Mouse (Mus musculus): ENCODE data around the gene Cacnb2. TPM values are rescaled to one million over a fixed set of nuclear protein-coding genes. Genes with fewer than 3 reads are reported as not detected.

The Cacnb2 gene
- 61.9 and 68.9 TPM in 2 replicates for total RNA-seq (2021)
- long read RNA-seq, partial matches to known transcripts: 3 of 5 reads
- long read RNA-seq, other reads (novel, unspliced or antisense): 2 of 5 reads

GRCm38 (mm10) chr2:14602788-14603187 lies at the start of gene Cacnb2:
Gene Cacnb2, plus strand, starts transcription at chr2:14603088.
- no peak for DNase-seq

DNA sequence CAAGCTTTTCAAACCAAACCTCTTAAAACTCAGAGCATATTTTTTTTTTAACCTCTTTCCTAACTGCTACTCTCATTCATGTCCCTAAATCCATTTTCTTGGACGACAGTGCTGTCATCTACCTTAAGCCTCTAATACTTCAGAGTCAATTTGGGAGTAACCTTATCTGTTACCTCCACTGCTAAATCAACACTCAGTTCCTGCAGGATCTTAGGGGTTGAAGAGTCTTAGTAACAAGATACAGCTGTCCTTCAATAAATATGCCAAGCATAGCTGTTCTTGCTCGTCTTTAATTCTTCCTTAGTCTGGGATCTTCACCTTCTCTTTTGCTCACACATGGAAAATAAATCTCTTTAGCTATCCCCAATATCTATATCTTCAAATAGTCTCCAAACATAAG lies 34.9 kb upstream of the Cacnb2 start:
- no peak for DNase-seq

DNA sequence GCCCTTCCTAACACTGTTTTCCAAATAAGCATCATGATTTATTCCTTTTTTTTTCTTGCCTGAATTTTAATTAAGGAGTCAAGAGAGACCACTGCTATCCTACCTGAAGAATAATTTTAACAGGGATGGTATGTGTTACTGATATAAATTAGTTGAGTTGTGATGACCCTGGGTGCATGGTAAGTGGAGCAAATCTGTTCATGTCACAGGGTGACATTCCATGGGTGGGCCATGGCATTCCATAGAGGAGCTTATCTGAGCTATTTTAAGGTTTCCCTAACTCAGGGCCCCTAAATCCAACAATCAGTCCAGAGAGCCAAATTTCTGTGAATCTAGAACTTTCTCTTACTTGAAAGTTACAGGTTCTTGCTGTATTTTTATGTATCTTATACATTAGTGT lies 31.6 kb upstream of the Cacnb2 start:
- DNase-seq: no peak

GRCm38 (mm10) chr2:14589541-14589940 lies 13.3 kb upstream of the Cacnb2 start:
- no peak for DNase-seq

- no peak for DNase-seq
These were observed 4.9 kb upstream of the Cacnb2 start for GRCm38 (mm10) chr2:14597909-14598563.

GRCm38 (mm10) chr2:14603784-14604781 lies 1.2 kb downstream of the Cacnb2 start:
- DNase-seq: peak; percentile 84

DNA sequence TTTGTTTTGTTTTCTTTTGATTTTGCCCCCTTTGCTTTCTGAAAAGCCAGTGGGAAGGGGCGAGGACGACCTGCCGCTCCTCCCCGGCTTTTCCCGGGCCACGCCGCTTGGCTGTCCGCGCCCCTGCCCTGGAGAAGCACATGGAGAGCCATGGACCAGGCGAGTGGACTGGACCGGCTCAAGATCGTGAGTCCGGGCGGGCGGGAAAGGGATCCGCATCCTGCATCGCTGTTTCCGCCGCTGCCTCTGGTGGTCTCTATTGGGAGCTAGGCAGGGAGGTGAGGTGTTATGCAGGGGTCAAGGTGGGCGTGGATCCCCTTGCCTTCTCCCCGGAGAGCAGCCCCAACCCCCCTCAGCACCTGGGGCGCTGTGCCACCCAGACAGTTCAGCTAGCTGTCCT lies 1.9 kb downstream of the Cacnb2 start:
- DNase-seq: peak; percentile 48

DNA sequence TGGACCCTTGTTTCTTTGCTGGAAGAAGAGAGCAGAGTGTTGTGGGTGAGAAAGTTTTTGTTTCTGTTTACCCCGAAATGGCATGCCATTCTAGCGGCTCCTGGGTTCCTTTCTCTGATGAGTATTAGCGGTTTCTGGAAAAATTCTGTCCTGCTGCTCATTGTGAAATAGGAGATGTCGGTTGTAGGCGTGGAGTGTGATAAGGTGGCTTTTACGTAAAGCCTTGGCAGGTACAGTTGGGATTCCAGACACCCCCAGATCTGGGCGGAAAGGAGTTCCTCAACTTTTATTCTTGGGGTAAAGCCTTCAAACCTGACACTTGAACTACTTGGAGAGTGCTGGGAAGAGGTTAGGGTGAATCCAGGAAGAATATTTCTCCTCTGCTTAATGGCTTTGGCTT lies 2.3 kb downstream of the Cacnb2 start:
- no peak for DNase-seq

DNA sequence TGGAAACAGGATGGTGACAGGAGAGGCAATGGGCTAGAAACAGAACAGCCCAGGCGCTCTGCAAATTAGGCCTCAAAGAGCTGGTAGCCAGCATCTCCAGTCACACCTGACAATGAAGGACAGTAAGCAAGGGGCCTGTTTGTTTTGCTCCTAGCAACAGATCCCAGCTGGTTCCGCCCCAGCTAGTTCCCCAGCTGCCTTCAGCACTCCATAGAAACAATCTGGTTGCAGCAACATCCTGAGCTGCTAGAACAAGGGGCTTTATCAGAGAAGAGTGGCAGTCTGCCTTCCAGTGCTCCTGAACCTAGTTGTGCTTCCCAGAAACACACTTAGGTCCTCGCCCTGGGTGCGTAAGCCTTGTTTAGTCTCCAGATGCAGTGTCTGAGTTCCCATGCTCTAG lies 5.7 kb downstream of the Cacnb2 start:
- no peak for DNase-seq

GRCm38 (mm10) chr2:14612705-14613104 lies 9.8 kb downstream of the Cacnb2 start:
- DNase-seq: no peak

DNA sequence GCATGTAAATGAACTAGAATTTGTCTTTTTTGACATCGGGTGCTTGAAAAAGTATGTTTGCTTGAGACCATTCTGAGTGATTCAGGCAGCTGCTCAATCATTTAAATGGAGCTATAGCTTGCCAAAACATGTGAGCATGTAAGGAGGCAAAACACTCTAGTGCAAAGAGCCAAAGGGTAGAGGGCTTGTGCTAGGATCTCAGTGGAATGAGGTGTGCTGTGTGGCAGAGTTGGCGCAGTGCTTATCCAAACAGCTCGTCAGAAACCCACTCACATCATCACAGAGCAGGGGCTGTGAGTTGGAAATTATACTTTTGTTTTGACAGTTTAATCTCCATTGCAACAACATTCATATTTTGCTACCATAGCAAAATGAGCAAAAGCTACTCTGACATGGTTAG lies 13.5 kb downstream of the Cacnb2 start:
- no peak for DNase-seq

GRCm38 (mm10) chr2:14620120-14620853 lies 17.4 kb downstream of the Cacnb2 start:
- DNase-seq: no peak

- no peak for DNase-seq
These were observed 18.0 kb downstream of the Cacnb2 start for GRCm38 (mm10) chr2:14620891-14621290.

- DNase-seq: no peak
These were observed 20.9 kb downstream of the Cacnb2 start for GRCm38 (mm10) chr2:14623820-14624219.

- no peak for DNase-seq
These were observed 27.1 kb downstream of the Cacnb2 start for GRCm38 (mm10) chr2:14629814-14630492.

GRCm38 (mm10) chr2:14631590-14631989 lies 28.7 kb downstream of the Cacnb2 start:
- DNase-seq: no peak

- DNase-seq: no peak
These were observed 30.3 kb downstream of the Cacnb2 start for GRCm38 (mm10) chr2:14633202-14633601.

DNA sequence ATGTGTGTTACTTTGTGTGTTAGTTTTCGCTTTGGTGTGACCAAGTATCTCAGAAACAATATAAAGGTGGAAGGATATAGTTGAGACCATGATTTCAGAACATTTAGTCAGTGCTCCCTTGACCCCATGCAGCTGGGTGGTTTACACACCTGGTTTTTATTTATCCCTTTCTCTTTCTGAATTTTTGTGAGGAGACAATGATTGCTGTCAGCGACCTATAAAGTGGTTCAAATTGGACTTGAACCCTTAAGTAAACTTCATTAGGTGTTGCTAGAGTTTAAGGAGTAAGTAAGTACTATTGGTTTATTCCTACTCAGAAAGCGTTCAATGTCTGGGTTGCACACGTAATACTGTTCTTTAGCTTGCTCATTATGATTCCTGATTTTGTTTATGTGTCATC lies 36.4 kb downstream of the Cacnb2 start:
- no peak for DNase-seq

DNA sequence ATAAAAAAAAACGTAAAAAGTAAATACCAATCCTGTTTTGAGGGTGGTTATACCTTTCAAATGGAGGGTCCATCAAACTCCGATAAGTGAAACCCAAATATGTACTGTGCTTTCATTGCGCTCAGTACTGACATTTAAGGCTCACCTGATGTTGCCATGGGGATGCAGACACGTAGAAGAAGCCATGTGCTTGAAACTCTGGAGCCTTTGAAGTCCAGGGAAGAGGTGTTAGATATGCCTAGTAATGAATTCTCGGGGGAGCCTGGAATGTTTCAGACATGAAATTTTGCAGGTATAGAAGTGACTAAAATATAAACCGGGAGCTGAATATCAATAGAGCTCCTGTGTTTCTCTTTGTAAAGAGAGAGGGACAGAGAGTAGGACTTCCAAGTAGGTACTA lies 37.0 kb downstream of the Cacnb2 start:
- DNase-seq: no peak

DNA sequence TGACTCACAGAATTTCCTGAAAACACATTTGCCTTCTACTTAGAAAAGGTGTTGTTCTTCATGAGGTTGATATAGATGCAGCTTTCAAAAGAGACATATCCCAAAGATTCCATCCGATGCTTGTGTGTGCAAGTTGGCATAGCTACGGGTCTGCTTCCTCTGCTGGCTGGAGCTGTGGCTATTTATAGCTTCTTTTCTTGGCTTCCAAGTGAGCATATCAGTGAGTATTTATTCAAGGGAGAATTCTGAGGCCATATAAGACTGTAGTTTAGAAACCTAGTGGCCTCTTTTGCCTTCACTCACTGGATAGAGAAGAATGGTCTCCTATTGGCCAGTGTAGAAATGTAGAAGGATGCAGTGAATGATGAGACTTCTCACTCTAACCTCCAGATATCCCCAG lies 38.2 kb downstream of the Cacnb2 start:
- no peak for DNase-seq

GRCm38 (mm10) chr2:14651268-14651667 lies 48.4 kb downstream of the Cacnb2 start:
- peak; percentile 28 for DNase-seq

DNA sequence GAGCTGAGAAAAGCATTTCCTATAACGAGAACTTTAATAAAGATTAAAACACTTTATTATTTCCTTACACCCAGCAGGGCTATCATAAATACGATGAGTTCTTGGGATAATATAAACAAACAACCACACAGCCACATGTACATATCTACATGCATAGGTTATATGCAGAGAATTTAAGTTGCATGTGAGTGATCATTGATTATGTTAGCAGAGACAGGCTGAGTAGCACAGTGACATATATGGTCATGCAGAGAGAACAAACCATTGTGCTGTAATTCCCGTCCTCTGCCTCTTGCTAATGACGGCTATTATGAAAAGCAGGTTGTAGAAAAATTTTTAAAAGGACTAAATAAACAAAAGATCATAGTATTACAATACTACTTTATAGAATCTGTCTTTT lies 53.8 kb downstream of the Cacnb2 start:
- no peak for DNase-seq
